Mouse (Mus musculus): ENCODE results near the gene Fam120b. TPM values are rescaled to one million over a fixed set of nuclear protein-coding genes. Genes with fewer than 3 reads are reported as not detected.

Fam120b gene
- total and polyA plus RNA-seq, 2 experiments from 2014 or later = 35.8 to 40.6 TPM

- Histone ChIP-seq H3K27ac (ENCODE audit: low read depth, low read length) (no peak overlapping the region), H3K36me3 (ENCODE audit: insufficient read depth, low read length) (no peaks in the 10 kb centered on the region), H3K4me2 (ENCODE audit: low read depth, low read length, poor library complexity, severe bottlenecking) (no peak overlapping the region), H3K4me3 (ENCODE audit: low read depth, low read length) (no peak overlapping the region), H3K27me3 (ENCODE audit: insufficient read depth, low read length) (no peaks in the 10 kb centered on the region), H3K4me1 (ENCODE audit: insufficient read depth, low read length) (no peaks in the 10 kb centered on the region), H3K9ac (replicated peaks; ENCODE audit: low read length, poor library complexity, severe bottlenecking) (no peak overlapping the region), H3K9me3 (ENCODE audit: low read length) (no peaks in the 10 kb centered on the region)
- DNase-seq (ENCODE audit: low spot score) (no peak), ATAC-seq (ENCODE audit: low FRiP score) (no peak)
- 75% methylated on average over 3 of the region's 3 CpGs for WGBS
- no peak for TF ChIP-seq CTCF (IDR thresholded peaks at IDR 0.05)
These were observed 53.6 kb downstream of the Fam120b start for GRCm38 (mm10) chr17:15449606-15450005.

GRCm38 (mm10) chr17:15455203-15455602, 59.2 kb downstream of the Fam120b start:
- ATAC-seq (ENCODE audit: low FRiP score) = no peak
- 75% methylated on average over 4 of the region's 4 CpGs for WGBS
- Histone ChIP-seq H3K27me3 (ENCODE audit: insufficient read depth, low read length) (no peaks in the 10 kb centered on the region), H3K9ac (replicated peaks; ENCODE audit: low read length, poor library complexity, severe bottlenecking) (no peak overlapping the region), H3K4me2 (ENCODE audit: low read depth, low read length, poor library complexity, severe bottlenecking) (no peak overlapping the region), H3K4me3 (ENCODE audit: low read depth, low read length) (no peak overlapping the region), H3K4me1 (ENCODE audit: insufficient read depth, low read length) (no peaks in the 10 kb centered on the region), H3K27ac (ENCODE audit: low read depth, low read length) (no peak overlapping the region), H3K36me3 (ENCODE audit: insufficient read depth, low read length) (no peaks in the 10 kb centered on the region), H3K9me3 (ENCODE audit: low read length) (no peaks in the 10 kb centered on the region)
- TF ChIP-seq CTCF (IDR thresholded peaks at IDR 0.05) = no peak
- DNase-seq (ENCODE audit: low spot score) = no peak

- ATAC-seq (ENCODE audit: low FRiP score) = no peak
These were observed 60.6 kb downstream of the Fam120b start for GRCm38 (mm10) chr17:15456595-15456994.

GRCm38 (mm10) chr17:15459761-15460160, 63.8 kb downstream of the Fam120b start:
- no peak for TF ChIP-seq CTCF (IDR thresholded peaks at IDR 0.05)
- H3K4me2 ChIP-seq (ENCODE audit: low read depth, low read length, poor library complexity, severe bottlenecking) = no peak overlapping the region
- H3K36me3 ChIP-seq (ENCODE audit: insufficient read depth, low read length) = no peaks in the 10 kb centered on the region
- DNase-seq (ENCODE audit: low spot score) = peak; percentile 16
- ATAC-seq (ENCODE audit: low FRiP score) = no peak
- WGBS = 84% methylated on average over 4 of the region's 4 CpGs
- H3K9ac ChIP-seq (replicated peaks; ENCODE audit: low read length, poor library complexity, severe bottlenecking) = no peak overlapping the region
- no peaks in the 10 kb centered on the region for H3K9me3 ChIP-seq (ENCODE audit: low read length)
- H3K27ac ChIP-seq (ENCODE audit: low read depth, low read length) = no peak overlapping the region
- no peak overlapping the region for H3K4me3 ChIP-seq (ENCODE audit: low read depth, low read length)
- H3K27me3 ChIP-seq (ENCODE audit: insufficient read depth, low read length) = no peaks in the 10 kb centered on the region
- no peaks in the 10 kb centered on the region for H3K4me1 ChIP-seq (ENCODE audit: insufficient read depth, low read length)

More at GRCm38 (mm10) chr17:15456595-15456994, 60.6 kb downstream of the Fam120b start:
- Histone ChIP-seq H3K27me3 (ENCODE audit: insufficient read depth, low read length) (no peaks in the 10 kb centered on the region), H3K4me1 (ENCODE audit: insufficient read depth, low read length) (no peaks in the 10 kb centered on the region), H3K9ac (replicated peaks; ENCODE audit: low read length, poor library complexity, severe bottlenecking) (no peak overlapping the region), H3K4me3 (ENCODE audit: low read depth, low read length) (no peak overlapping the region), H3K27ac (ENCODE audit: low read depth, low read length) (no peak overlapping the region), H3K4me2 (ENCODE audit: low read depth, low read length, poor library complexity, severe bottlenecking) (no peak overlapping the region), H3K36me3 (ENCODE audit: insufficient read depth, low read length) (no peaks in the 10 kb centered on the region), H3K9me3 (ENCODE audit: low read length) (no peaks in the 10 kb centered on the region)
- no peak for TF ChIP-seq CTCF (IDR thresholded peaks at IDR 0.05)
- WGBS = 90% methylated on average over 2 of the region's 2 CpGs
- no peak for DNase-seq (ENCODE audit: low spot score)

- Histone ChIP-seq H3K9me3 (ENCODE audit: low read length) (no peaks in the 10 kb centered on the region), H3K4me2 (ENCODE audit: low read depth, low read length, poor library complexity, severe bottlenecking) (no peak overlapping the region), H3K36me3 (ENCODE audit: insufficient read depth, low read length) (no peaks in the 10 kb centered on the region), H3K9ac (replicated peaks; ENCODE audit: low read length, poor library complexity, severe bottlenecking) (no peak overlapping the region), H3K27ac (ENCODE audit: low read depth, low read length) (no peak overlapping the region), H3K4me3 (ENCODE audit: low read depth, low read length) (no peak overlapping the region), H3K4me1 (ENCODE audit: insufficient read depth, low read length) (no peaks in the 10 kb centered on the region), H3K27me3 (ENCODE audit: insufficient read depth, low read length) (no peaks in the 10 kb centered on the region)
- DNase-seq (ENCODE audit: low spot score) = no peak
- WGBS = 97% methylated on average over 6 of the region's 6 CpGs
- no peak for TF ChIP-seq CTCF (IDR thresholded peaks at IDR 0.05)
- no peak for ATAC-seq (ENCODE audit: low FRiP score)
These were observed 66.0 kb downstream of the Fam120b start for GRCm38 (mm10) chr17:15461921-15462495.

GRCm38 (mm10) chr17:15467669-15468068, 71.7 kb downstream of the Fam120b start:
- Histone ChIP-seq H3K9ac (replicated peaks; ENCODE audit: low read length, poor library complexity, severe bottlenecking) (no peak overlapping the region), H3K4me3 (ENCODE audit: low read depth, low read length) (no peak overlapping the region), H3K9me3 (ENCODE audit: low read length) (no peaks in the 10 kb centered on the region), H3K4me2 (ENCODE audit: low read depth, low read length, poor library complexity, severe bottlenecking) (no peak overlapping the region), H3K36me3 (ENCODE audit: insufficient read depth, low read length) (peaks cover 6% of the 10 kb centered on the region), H3K27ac (ENCODE audit: low read depth, low read length) (no peak overlapping the region), H3K4me1 (ENCODE audit: insufficient read depth, low read length) (no peaks in the 10 kb centered on the region), H3K27me3 (ENCODE audit: insufficient read depth, low read length) (no peaks in the 10 kb centered on the region)
- ATAC-seq (ENCODE audit: low FRiP score) (0 out of 2 replicates have a peak, but pooled peaks have one; percentile 44), DNase-seq (ENCODE audit: low spot score) (peak; percentile 84)
- TF ChIP-seq CTCF (IDR thresholded peaks at IDR 0.05) = peak; percentile 91
- 24% methylated on average over 5 of the region's 5 CpGs for WGBS
